Mouse (Mus musculus): Measurements from ENCODE around the gene Dlgap1.

DNA sequence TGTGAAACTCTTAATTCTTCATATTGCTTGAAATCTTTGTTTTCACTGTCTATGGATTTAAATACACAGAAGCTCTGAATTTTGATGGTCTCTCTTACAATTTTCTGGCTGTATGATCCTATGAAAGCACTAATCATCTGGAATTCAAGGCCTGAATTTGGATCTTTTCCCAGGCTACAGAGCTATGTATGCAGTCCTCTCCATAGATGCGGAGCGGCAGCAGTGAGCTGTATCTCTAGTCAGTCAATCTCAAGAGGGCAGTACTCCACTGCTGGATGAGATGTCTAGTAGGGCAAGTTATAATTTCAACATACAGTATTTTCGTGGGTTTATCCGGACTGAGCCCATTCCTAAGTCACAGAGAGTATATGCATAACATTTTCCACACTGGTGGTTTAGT is 581.9 kb downstream of the Dlgap1 start:
- TF ChIP-seq CTCF (IDR thresholded peaks at IDR 0.05; ENCODE audit: extremely low read depth, insufficient read depth, insufficient read length, insufficient replicate concordance) (no peak), POLR2A (IDR thresholded peaks at IDR 0.05; ENCODE audit: low read depth, low read length) (no peak)

Data from spleen, adult 2 months (tissue).